Mouse (Mus musculus) limb, embryonic 12.5 days (tissue): ENCODE data around the gene Chst3. TPM values are rescaled to one million over a fixed set of nuclear protein-coding genes. Genes with fewer than 3 reads are reported as not detected.
A peak's percentile ranks its signal among the peaks of the same experiment; 100 is the strongest.
"Not testable (repeated sequence)": the region's sequence is repeated elsewhere in the genome, so short reads cannot be mapped to it uniquely, and the experiment has no call there.

Experiments
- ATAC-seq: fragments of 200-750 bp; cut with Nextera tagmentation; 2 replicates; pipeline ENCODE4 v1.8.0; 2017; ENCODE audit warnings: low read depth, moderate TSS enrichment; ENCODE audit not compliant: insufficient number of reproducible peaks, insufficient read depth, low FRiP score, low TSS enrichment
- H3K27ac ChIP-seq: fragments of 300-500 bp; sonication (generic); 2 replicates; pipeline ENCODE4 v1.5.1; 2016; ENCODE audit warnings: mild to moderate bottlenecking, moderate library complexity
- H3K27me3 ChIP-seq: fragments of 300-500 bp; sonication (generic); 2 replicates; pipeline ENCODE4 v1.6.1; 2016; ENCODE audit warnings: mild to moderate bottlenecking, moderate library complexity
- H3K36me3 ChIP-seq: fragments of 300-500 bp; sonication (generic); 2 replicates; pipeline ENCODE4 v1.6.1; 2016; ENCODE audit warnings: mild to moderate bottlenecking, moderate library complexity
- H3K4me1 ChIP-seq: fragments of 300-500 bp; sonication (generic); replicated peaks from 2 replicates; pipeline ENCODE4 v1.6.1; 2016
- H3K4me2 ChIP-seq: fragments of 300-500 bp; sonication (generic); 2 replicates; pipeline ENCODE4 v1.6.1; 2016; ENCODE audit warnings: mild to moderate bottlenecking, moderate library complexity
- H3K4me3 ChIP-seq: fragments of 300-500 bp; sonication (generic); replicated peaks from 2 replicates; pipeline ENCODE4 v1.5.1; 2016; ENCODE audit warnings: mild to moderate bottlenecking
- H3K9ac ChIP-seq: fragments of 300-500 bp; sonication (generic); replicated peaks from 2 replicates; pipeline ENCODE4 v1.6.1; 2016; ENCODE audit warnings: mild to moderate bottlenecking, moderate library complexity
- H3K9me3 ChIP-seq: fragments of 300-500 bp; sonication (generic); 2 replicates; pipeline ENCODE4 v1.6.1; 2016; ENCODE audit warnings: mild to moderate bottlenecking, moderate library complexity
- WGBS: fragments of 180-500 bp; shearing (Covaris S2); methylation state at CpG from one replicate; pipeline ENCODE4 v1.1.7; 2016; 5-methylcytosine and 5-hydroxymethylcytosine counted together
- polyA plus RNA-seq: library from polyadenylated mRNA; unstranded; fragments of >200 nt; fragmentation: Nextera tagmentation; extraction: Ambion mirVana; gene quantifications from 2 replicates; pipeline ENCODE4 v1.2.1, GENCODE M21; 2016

Gene Chst3
- polyA plus RNA-seq, 1 experiment from 2014 or later = 2.7 TPM

DNA sequence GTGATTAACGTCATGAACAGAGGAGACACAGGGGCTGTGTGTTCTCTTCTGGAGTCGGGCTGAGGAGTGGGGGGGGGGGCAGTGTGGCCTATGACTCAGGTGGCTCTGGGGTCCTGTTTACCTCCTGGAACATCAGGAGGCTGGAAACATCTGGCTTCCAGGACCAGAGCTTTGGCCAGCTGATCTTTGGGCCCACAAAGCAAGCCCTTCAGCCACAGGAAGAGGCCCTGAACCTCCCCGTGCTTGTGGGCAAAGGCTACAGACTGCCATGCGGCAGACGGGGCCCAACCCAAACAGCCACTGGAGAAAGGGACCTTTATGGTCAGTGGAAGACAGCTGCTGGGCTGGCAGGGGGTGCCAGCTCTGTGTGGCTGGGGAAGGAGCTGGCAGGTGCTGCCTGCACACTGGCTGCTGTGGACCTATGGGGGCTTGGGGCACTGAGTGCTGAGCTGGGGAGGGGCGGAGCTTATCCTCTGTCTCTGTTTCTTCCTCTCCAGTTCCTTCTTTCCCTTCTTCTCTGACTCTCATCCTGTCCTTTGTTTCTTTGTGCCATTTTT, 67.9 kb downstream of the Chst3 start:
- no peaks in the 10 kb centered on the region for H3K27me3 ChIP-seq
- no peak for ATAC-seq
- 0 out of 2 replicates have a peak, but pooled peaks cover 8% of the 10 kb centered on the region for H3K4me1 ChIP-seq
- H3K27ac ChIP-seq = 0 out of 2 replicates have a peak overlapping the region, but pooled peaks have one; percentile 35
- H3K9me3 ChIP-seq = no peaks in the 10 kb centered on the region
- 55% methylated on average over 6 of the region's 6 CpGs for WGBS
- H3K4me2 ChIP-seq = no peak overlapping the region
- no peak overlapping the region for H3K4me3 ChIP-seq
- H3K36me3 ChIP-seq = no peaks in the 10 kb centered on the region
- no peak overlapping the region for H3K9ac ChIP-seq

GRCm38 (mm10) chr10:60148087-60148486, 71.0 kb downstream of the Chst3 start:
- Histone ChIP-seq H3K27me3 (no peaks in the 10 kb centered on the region), H3K9me3 (no peaks in the 10 kb centered on the region), H3K4me2 (no peak overlapping the region), H3K36me3 (no peaks in the 10 kb centered on the region), H3K4me3 (no peak overlapping the region), H3K9ac (no peak overlapping the region), H3K27ac (no peak overlapping the region), H3K4me1 (0 out of 2 replicates have a peak, but pooled peaks cover 8% of the 10 kb centered on the region)
- no peak for ATAC-seq
- 4% methylated on average over 5 of the region's 5 CpGs for WGBS

DNA sequence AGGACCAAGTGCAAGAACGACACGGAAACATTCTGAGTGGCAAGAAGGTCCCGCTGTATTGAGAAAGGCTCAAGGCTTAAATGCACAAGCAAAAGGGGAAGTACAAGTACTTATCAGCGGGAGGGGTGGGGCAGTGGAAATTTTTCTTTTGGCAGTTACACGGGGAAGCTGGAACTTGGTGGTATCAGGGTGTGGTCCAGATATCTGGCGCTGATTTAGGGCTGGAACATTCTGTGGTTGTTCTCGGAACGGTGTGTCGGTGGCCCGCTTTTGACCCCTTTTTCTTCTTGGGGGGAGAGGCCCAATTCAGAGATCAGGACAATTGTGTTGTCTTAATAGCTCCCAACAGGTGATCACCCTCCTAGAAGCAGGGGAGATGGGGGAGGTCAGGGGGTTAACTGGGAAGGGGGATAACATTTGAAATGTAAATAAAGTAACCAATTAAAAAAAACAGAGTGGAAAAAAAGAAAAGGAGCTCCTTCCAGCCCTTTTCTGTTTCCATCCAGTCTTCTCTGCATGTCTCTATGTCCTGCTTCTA, 71.5 kb downstream of the Chst3 start:
- not testable (repeated sequence) for H3K36me3 ChIP-seq, ATAC-seq, H3K4me3 ChIP-seq, H3K27me3 ChIP-seq, H3K27ac ChIP-seq, H3K4me1 ChIP-seq, H3K9ac ChIP-seq, H3K9me3 ChIP-seq, H3K4me2 ChIP-seq
- WGBS = 71% methylated on average over 10 of the region's 10 CpGs

GRCm38 (mm10) chr10:60141656-60142160, 77.4 kb downstream of the Chst3 start:
- H3K36me3 ChIP-seq = no peaks in the 10 kb centered on the region
- no peak overlapping the region for H3K4me3 ChIP-seq
- H3K27me3 ChIP-seq = no peaks in the 10 kb centered on the region
- H3K4me1 ChIP-seq = no peaks in the 10 kb centered on the region
- no peak overlapping the region for H3K4me2 ChIP-seq
- no peak overlapping the region for H3K27ac ChIP-seq
- H3K9me3 ChIP-seq = 0 out of 2 replicates have a peak, but pooled peaks cover 3% of the 10 kb centered on the region
- H3K9ac ChIP-seq = no peak overlapping the region
- ATAC-seq = 0 out of 2 replicates have a peak, but pooled peaks have one; percentile 43
- 92% methylated on average over 3 of the region's 3 CpGs for WGBS

DNA sequence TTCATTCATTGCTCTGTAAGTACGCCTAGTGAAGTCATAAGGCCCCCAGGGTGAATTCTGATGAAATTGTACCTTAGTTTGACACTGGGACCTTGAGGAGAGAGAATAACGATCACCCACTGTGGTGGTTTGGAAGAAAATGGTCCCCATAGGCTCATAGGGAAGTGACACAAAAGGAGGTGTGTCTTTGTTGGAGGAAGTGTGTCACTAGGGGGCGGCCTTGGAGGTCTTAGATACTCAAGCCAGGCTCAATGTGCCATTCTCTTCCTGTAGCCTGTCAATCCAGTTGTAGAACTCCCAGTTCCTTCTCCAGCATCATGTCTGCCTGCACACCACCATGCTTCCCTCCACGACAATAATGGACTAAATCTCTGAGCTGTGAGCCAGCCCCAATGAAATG, 78.3 kb downstream of the Chst3 start:
- H3K9ac ChIP-seq = no peak overlapping the region
- no peak overlapping the region for H3K27ac ChIP-seq
- no peaks in the 10 kb centered on the region for H3K4me1 ChIP-seq
- no peaks in the 10 kb centered on the region for H3K27me3 ChIP-seq
- H3K4me2 ChIP-seq = no peak overlapping the region
- H3K9me3 ChIP-seq = 0 out of 2 replicates have a peak, but pooled peaks cover 3% of the 10 kb centered on the region
- no peak overlapping the region for H3K4me3 ChIP-seq
- WGBS = 80% methylated on average over 4 of the region's 4 CpGs
- no peak for ATAC-seq
- H3K36me3 ChIP-seq = no peaks in the 10 kb centered on the region

DNA sequence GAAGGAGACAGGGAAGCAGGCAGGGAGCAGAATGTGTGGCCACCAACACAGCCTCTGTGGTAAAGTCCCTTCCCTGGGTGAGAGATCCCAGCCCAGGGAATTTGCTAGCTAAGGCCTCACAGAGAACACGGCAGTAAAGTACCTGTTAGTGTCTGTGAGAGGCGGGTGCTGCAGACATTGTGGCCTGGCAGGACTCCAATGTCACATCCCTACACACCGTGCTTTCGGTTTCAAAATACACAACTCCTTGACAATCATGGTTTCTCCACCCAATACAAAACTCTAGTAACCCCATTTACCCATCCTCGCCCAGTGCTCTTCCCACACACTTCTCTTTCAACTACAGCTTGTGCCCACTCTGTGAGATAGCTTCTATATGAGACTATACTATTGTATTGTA, 80.4 kb downstream of the Chst3 start:
- Histone ChIP-seq H3K27ac (no peak overlapping the region), H3K4me3 (no peak overlapping the region), H3K27me3 (no peaks in the 10 kb centered on the region), H3K4me1 (peaks cover 6% of the 10 kb centered on the region), H3K9ac (no peak overlapping the region), H3K4me2 (no peak overlapping the region), H3K36me3 (no peaks in the 10 kb centered on the region), H3K9me3 (0 out of 2 replicates have a peak, but pooled peaks cover 3% of the 10 kb centered on the region)
- ATAC-seq = no peak
- 86% methylated on average over 5 of the region's 5 CpGs for WGBS

- Histone ChIP-seq H3K36me3 (no peaks in the 10 kb centered on the region), H3K27me3 (no peaks in the 10 kb centered on the region), H3K4me3 (no peak overlapping the region), H3K4me2 (no peak overlapping the region), H3K4me1 (peaks cover 13% of the 10 kb centered on the region), H3K9ac (no peak overlapping the region), H3K9me3 (0 out of 2 replicates have a peak, but pooled peaks cover 3% of the 10 kb centered on the region), H3K27ac (no peak overlapping the region)
- ATAC-seq = no peak
- WGBS = 80% methylated on average over 7 of the region's 7 CpGs
Measured at GRCm38 (mm10) chr10:60136935-60137334, 82.1 kb downstream of the Chst3 start.

DNA sequence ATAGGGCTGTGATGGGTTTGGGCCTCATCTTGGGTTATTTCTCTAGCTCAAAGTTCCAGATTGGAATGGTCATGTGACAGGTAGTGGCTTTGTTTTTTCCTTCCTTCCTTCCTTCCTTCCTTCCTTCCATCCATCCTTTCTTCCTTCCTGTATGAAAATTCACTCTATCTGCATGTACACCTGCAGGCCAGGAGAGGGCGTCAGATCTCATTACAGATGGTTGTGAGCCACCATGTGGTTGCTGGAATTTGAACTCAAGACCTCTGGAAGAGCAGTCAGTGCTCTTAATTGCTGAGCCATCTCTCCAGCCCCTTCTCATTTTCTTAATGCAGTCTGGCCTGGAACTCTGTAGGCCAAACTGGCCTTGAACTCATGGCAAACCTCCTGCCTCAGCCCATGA, 83.0 kb downstream of the Chst3 start:
- ATAC-seq, H3K4me3 ChIP-seq, H3K27ac ChIP-seq, H3K36me3 ChIP-seq, H3K9ac ChIP-seq, H3K4me2 ChIP-seq, H3K27me3 ChIP-seq, H3K9me3 ChIP-seq: not testable (repeated sequence)
- H3K4me1 ChIP-seq = peaks cover 13% of the 10 kb centered on the region
- 46% methylated on average over 1 of the region's 1 CpGs for WGBS

DNA sequence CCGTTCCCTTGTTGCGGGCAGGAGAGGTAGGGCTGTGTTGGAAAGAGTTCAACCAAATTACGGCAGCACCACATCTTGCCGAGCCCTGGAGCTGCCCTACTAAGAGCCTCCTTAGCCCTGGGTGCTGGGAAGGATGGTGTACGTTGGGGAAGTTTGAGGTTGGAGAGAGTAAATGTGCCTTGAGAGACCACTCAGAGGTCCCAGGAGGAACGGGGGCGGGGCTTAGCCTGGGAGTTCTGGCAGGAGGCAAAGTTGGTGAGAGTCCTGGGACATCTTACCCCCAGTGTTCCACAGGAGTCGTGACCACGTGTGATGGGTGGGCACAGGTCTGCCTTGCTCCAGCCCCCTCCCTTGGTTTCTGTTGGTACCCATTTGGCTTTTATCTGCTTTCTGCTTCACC, 84.9 kb downstream of the Chst3 start:
- Histone ChIP-seq H3K4me1 (peaks cover 13% of the 10 kb centered on the region), H3K4me3 (no peak overlapping the region), H3K36me3 (no peaks in the 10 kb centered on the region), H3K4me2 (no peak overlapping the region), H3K27me3 (no peaks in the 10 kb centered on the region), H3K9me3 (no peaks in the 10 kb centered on the region), H3K27ac (peak overlapping the region; percentile 78; the same call in 1 of the 2 replicates), H3K9ac (no peak overlapping the region)
- 40% methylated on average over 9 of the region's 9 CpGs for WGBS
- no peak for ATAC-seq

DNA sequence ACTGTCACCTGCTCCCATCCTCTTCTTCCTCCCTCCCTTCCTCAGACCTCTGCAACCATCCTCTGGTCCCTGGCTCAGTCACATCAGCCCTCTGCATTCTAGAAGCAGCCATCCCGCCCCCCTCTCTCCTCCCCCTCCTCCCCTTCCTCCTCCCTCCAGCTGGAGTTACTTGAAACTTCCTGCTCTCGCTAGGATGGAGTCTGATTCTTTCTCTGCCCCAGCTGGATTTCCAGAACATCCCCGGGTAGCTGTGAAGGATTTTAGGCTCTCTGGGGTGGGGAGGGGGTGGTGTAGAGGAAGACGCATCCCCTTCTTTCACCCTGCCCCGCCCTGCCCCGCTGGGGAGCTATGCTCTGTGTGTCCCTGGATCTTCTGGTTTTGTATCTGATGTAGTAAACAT, 85.6 kb downstream of the Chst3 start:
- H3K4me3 ChIP-seq = no peak overlapping the region
- H3K4me1 ChIP-seq = peaks cover 13% of the 10 kb centered on the region
- ATAC-seq = 0 out of 2 replicates have a peak, but pooled peaks have one; percentile 23
- peak overlapping the region; percentile 23; the same call in 1 of the 2 replicates for H3K4me2 ChIP-seq
- H3K36me3 ChIP-seq = no peaks in the 10 kb centered on the region
- no peaks in the 10 kb centered on the region for H3K27me3 ChIP-seq
- no peaks in the 10 kb centered on the region for H3K9me3 ChIP-seq
- WGBS = 21% methylated on average over 6 of the region's 6 CpGs
- peak overlapping the region; percentile 78 for H3K27ac ChIP-seq
- no peak overlapping the region for H3K9ac ChIP-seq
